Mouse (Mus musculus) heart, adult 2 months (tissue): ENCODE results near the gene Vipr1. TPM values are rescaled to one million over a fixed set of nuclear protein-coding genes. Genes with fewer than 3 reads are reported as not detected.

Source experiments
- DNase-seq, 2 experiments: peaks; one replicate each; pipeline ENCODE4 v3.0.0; 2021
- H3K27ac ChIP-seq: fragments of 200-600 bp; 2 replicates; pipeline ENCODE4 v1.8.1; 2022
- H3K27me3 ChIP-seq: fragments of 200-500 bp; 2 replicates; pipeline ENCODE4 v1.6.1; 2012; ENCODE audit warnings: mild to moderate bottlenecking, low read length, inconsistent platforms, mixed read lengths; ENCODE audit not compliant: control insufficient read depth, insufficient read depth
- H3K36me3 ChIP-seq: fragments of 200-500 bp; 2 replicates; pipeline ENCODE4 v1.6.1; 2012; ENCODE audit warnings: low read length, inconsistent platforms; ENCODE audit not compliant: control insufficient read depth, insufficient read depth
- H3K4me1 ChIP-seq: fragments of 200-500 bp; 2 replicates; pipeline ENCODE4 v1.6.1; 2011; ENCODE audit warnings: low read length; ENCODE audit not compliant: control insufficient read depth, insufficient read depth
- H3K4me3 ChIP-seq: fragments of 200-600 bp; 2 replicates; pipeline ENCODE4 v1.8.1; 2022
- H3K79me2 ChIP-seq: fragments of 200-500 bp; replicated peaks from 2 replicates; pipeline ENCODE4 v1.6.1; 2012; ENCODE audit warnings: mild to moderate bottlenecking, inconsistent platforms, low read length, moderate library complexity, mixed read lengths; ENCODE audit not compliant: control insufficient read depth, insufficient read depth
- H3K9ac ChIP-seq: fragments of 200-500 bp; 2 replicates; pipeline ENCODE4 v1.6.1; 2012; ENCODE audit warnings: low read depth, mild to moderate bottlenecking, control low read depth, inconsistent platforms, low read length, mixed read lengths
- CTCF ChIP-seq: fragments of 200-600 bp; IDR thresholded peaks from 2 replicates; pipeline ENCODE4 v1.8.1; 2022; ENCODE audit warnings: antibody characterized with exemption, mild to moderate bottlenecking, moderate library complexity
- EP300 ChIP-seq: fragments of 200-500 bp; IDR thresholded peaks from 2 replicates; pipeline ENCODE4 v1.6.1; 2011; ENCODE audit warnings: low read depth, low read length, control low read depth; ENCODE audit not compliant: insufficient read depth
- POLR2A ChIP-seq: fragments of 200-500 bp; IDR thresholded peaks from 2 replicates; pipeline ENCODE4 v1.6.1; 2011; ENCODE audit warnings: mild to moderate bottlenecking, low read depth, low read length, control low read depth; ENCODE audit not compliant: insufficient read depth
- WGBS: fragments of 180-500 bp; shearing (Covaris S2); methylation state at CpG from one replicate; pipeline ENCODE4 v1.1.7; 2018; 5-methylcytosine and 5-hydroxymethylcytosine counted together
- intact Hi-C: fragments of 180-260 bp; cut with DNase I; formaldehyde crosslinking; loops from one replicate; pipeline ENCODE4 v1.15.1; 2025
- polyA plus RNA-seq: library from polyadenylated mRNA; depleted of rRNA; stranded (reverse); fragments of >200 nt; gene quantifications from 2 replicates; pipeline ENCODE4 v1.2.3, GENCODE M21; 2012
- total RNA-seq, 2 experiments: library from RNA; stranded (reverse); gene quantifications; 2 replicates each; pipeline ENCODE4 v1.2.3; 2021

Gene Vipr1
- total and polyA plus RNA-seq, 3 experiments, result 0.45 to 1.4 (median 1.2) TPM

DNA sequence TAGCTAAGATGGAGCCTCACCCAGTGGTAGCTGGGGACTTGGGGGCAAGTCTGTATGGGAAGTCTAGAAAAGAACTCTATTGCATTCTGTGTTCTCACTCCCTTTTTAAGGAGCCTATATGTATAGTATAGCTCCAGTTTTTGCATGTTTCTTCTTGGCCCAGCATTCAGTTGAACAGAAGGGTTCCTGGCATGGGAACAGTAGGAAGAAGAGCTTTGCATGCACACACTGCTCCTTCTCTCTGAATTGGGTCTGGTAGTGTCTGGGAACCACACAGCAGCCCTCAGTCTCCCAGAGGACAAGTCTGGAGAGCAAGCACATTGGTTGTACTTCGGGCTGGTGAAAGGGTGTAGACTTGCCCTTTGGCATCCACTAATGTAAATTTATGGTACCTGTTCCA is 11.9 kb upstream of the Vipr1 start:
- no peaks in the 10 kb centered on the region for H3K27me3 ChIP-seq
- WGBS, result 94% methylated on average over 1 of the region's 1 CpGs
- TF ChIP-seq EP300 (no peak), POLR2A (no peak)
- H3K4me3 ChIP-seq, result no peak overlapping the region
- H3K27ac ChIP-seq, result no peak overlapping the region
- no peaks in the 10 kb centered on the region for H3K79me2 ChIP-seq
- H3K36me3 ChIP-seq, result no peaks in the 10 kb centered on the region
- DNase-seq, result no peak
- no peak overlapping the region for H3K9ac ChIP-seq
- intact Hi-C loops, result no loop called here
- H3K4me1 ChIP-seq, result peaks cover 2% of the 10 kb centered on the region; the same call in 1 of the 2 replicates

DNA sequence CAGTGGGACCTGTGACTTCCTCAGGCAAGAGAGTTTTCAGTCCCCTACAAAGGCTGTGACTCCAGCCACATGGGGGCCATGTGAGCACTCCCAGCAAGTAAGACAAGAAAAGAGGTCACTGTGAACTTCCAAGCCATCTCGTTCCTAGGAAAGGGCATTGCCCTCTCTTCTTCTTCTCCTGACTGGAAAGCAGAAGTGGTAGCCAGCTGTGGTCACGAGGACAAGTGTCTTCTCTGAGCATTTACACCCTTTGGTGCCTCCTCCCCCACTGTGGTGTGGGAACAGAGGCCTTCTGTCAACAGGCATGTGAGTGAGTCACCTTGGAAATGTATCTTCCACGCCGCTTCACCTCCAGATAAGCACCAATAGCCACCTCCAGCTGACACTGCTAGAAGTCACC is 10.6 kb upstream of the Vipr1 start:
- TF ChIP-seq POLR2A, result no peak
- no peak for TF ChIP-seq EP300
- TF ChIP-seq CTCF, result no peak
- 46% methylated on average over 4 of the region's 4 CpGs for WGBS
- Histone ChIP-seq H3K9ac (no peak overlapping the region), H3K27me3 (no peaks in the 10 kb centered on the region), H3K4me1 (peaks cover 2% of the 10 kb centered on the region), H3K79me2 (no peaks in the 10 kb centered on the region), H3K36me3 (no peaks in the 10 kb centered on the region), H3K27ac (no peak overlapping the region; the same call in 1 of the 2 replicates), H3K4me3 (no peak overlapping the region)
- DNase-seq, result peak in 1 of 2 experiments; percentile 49
- intact Hi-C loops, result no loop called here

DNA sequence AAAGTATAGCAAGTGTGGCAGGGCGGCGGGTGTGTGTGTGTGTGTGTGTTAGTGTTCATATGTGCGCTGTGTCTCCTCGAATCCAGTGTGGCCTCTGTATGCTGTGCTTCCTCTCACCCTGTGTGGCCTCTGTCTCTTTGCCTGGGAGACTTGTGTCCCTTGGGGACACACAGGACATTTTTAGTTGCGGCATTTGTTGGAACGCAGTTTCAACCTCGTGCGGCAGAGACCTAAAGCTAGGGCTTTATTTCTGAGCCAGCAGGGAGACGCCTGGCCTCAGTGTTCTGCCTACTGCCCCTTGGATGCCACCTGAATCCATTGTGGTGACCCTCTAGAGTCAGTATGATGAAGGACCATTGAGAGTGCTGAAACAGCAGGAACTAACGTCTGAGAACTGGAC is 9.6 kb upstream of the Vipr1 start:
- Histone ChIP-seq H3K4me1 (peaks cover 2% of the 10 kb centered on the region), H3K36me3 (no peaks in the 10 kb centered on the region), H3K79me2 (no peaks in the 10 kb centered on the region), H3K9ac (no peak overlapping the region), H3K4me3 (no peak overlapping the region), H3K27me3 (no peaks in the 10 kb centered on the region), H3K27ac (no peak overlapping the region)
- TF ChIP-seq CTCF (no peak), POLR2A (no peak), EP300 (no peak)
- WGBS, result 74% methylated on average over 10 of the region's 10 CpGs
- DNase-seq, result no peak
- intact Hi-C loops, result no loop called here

DNA sequence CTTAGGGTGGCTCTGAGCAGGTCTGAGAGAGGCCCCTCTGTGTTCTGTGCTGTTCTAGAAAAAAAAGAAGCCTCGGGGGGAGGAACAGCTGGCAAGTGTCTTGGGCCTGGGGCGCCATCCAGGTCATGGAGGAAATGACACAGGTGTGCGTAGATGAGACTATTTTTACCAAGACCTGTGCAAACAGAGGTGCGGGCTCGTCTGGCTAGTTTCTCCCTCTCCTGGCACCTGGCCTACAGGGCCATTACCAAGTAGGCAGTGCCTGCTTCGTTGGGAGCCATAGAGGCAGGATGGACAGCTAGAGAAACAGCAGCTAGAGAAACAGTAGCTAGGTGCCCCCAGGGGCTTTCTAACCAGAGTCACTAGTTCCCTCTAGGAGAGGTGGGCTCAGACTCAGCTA is 9.2 kb upstream of the Vipr1 start:
- peaks cover 2% of the 10 kb centered on the region for H3K4me1 ChIP-seq
- no peaks in the 10 kb centered on the region for H3K79me2 ChIP-seq
- WGBS, result 83% methylated on average over 6 of the region's 6 CpGs
- intact Hi-C loops, result no loop called here
- H3K27me3 ChIP-seq, result no peaks in the 10 kb centered on the region
- H3K4me3 ChIP-seq, result no peak overlapping the region
- TF ChIP-seq POLR2A (no peak), CTCF (no peak), EP300 (no peak)
- DNase-seq, result no peak
- H3K36me3 ChIP-seq, result no peaks in the 10 kb centered on the region
- no peak overlapping the region for H3K27ac ChIP-seq
- no peak overlapping the region for H3K9ac ChIP-seq

DNA sequence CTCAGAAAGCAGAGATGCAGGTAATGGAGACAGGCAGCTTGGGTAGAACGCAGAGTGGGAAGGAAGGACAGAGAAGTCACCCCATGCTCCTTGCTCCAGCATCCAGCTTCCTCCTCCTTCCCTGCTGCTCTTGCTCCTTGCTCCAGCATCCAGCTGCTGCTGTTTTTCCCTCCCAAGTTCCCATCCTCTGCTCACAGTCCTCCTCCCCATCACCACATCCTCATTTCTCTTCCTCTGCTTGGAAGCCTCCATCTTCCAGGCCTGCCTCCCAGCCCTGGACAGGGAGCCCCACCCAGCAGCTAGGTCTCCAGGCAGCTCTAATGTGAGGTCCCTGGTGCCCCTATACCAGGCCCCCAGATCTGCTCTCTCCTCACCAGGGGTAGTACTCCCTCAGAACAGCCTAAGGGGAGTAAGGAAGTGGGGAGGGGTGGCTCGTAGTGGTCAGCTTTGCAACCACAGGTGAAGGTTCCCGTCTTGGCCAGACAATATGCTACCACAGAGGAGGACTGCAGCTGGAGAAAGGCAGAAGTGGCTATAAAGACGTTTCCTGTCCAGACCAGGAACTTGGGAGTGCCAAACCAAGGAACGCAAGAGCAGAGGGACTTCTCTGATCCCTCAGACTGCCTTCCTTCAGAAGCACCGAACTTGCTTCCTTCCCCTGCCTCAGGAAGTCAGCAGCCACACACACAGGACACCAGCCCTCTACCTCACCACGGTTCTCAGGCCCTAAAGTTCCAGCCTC is 6.5 kb upstream of the Vipr1 start:
- H3K27me3 ChIP-seq, result no peaks in the 10 kb centered on the region
- intact Hi-C loops, result no loop called here
- H3K9ac ChIP-seq, result no peak overlapping the region
- H3K79me2 ChIP-seq, result no peaks in the 10 kb centered on the region
- peak; percentile 35 to 44 for DNase-seq
- peaks cover 2% of the 10 kb centered on the region for H3K4me1 ChIP-seq
- TF ChIP-seq POLR2A (no peak), EP300 (no peak), CTCF (no peak)
- no peaks in the 10 kb centered on the region for H3K36me3 ChIP-seq
- no peak overlapping the region for H3K4me3 ChIP-seq
- 40% methylated on average over 7 of the region's 7 CpGs for WGBS
- H3K27ac ChIP-seq, result no peak overlapping the region

DNA sequence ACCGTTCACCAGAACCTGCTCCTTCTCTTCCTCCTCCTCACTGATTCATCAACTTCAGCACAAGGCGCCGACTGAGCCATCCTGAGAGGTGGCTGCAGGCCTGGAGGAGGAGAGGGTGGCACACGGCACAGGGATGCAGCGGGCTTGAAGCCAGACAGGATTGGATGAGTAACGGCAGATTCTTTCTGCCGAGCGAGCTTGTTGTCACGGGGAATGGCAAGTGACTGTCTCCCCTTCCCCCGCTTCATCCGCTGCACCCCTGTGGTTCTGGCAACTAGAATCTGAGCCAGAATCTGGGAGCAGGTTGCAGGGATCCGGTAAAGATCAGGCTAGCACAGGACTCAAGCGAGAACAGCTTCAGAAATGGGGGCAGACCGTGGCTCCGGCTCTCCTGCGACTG is 2.7 kb upstream of the Vipr1 start:
- TF ChIP-seq POLR2A (no peak), EP300 (no peak), CTCF (no peak)
- Histone ChIP-seq H3K4me3 (no peak overlapping the region), H3K9ac (no peak overlapping the region), H3K36me3 (no peaks in the 10 kb centered on the region), H3K27me3 (peaks cover 8% of the 10 kb centered on the region), H3K4me1 (no peaks in the 10 kb centered on the region; the same call in 1 of the 2 replicates), H3K79me2 (no peaks in the 10 kb centered on the region), H3K27ac (no peak overlapping the region)
- intact Hi-C loops, result no loop called here
- WGBS, result 65% methylated on average over 16 of the region's 16 CpGs
- no peak for DNase-seq
